Mouse (Mus musculus) T-helper 2 cell (primary cell): ENCODE measurements at regions not wholly inside any gene's neighbourhood (a gene's known extent, or its start where the extent isn't known, plus 50 kb on each side); places are given as distances from the start of the nearest gene placed in this dataset.
"Not testable (repeated sequence)": the region's sequence is repeated elsewhere in the genome, so short reads cannot be mapped to it uniquely, and the experiment has no call there.

Experiments
- in situ Hi-C: fragments of 300-600 bp; cut with MboI, MseI; formaldehyde crosslinking; loops from one replicate; pipeline ENCODE4 v1.15.1; 2025; ENCODE audit warnings: high pct_unique_total_duplicates

DNA sequence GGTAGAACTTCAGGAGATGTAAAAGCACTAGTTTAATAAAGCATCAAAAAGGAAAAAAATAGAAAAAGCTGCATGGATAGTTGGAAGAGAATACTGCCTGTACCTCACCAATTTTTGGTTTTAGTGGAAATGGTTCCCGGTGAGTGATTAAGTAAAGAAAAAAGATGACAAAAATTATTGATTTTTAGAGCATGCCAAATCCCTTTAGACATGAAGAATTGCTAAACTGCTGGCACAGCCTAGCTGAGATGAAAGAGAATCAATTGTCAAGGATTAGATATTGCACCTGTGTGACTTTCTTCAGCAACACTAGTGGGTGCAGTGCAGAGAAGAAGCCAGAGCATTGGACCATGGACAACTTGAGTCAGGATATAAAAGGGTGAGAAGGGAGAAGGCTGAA, 348.7 kb upstream of the Cpeb2 start:
- in situ Hi-C loops, result no loop called here

- in situ Hi-C loops, result no loop called here
Measured at GRCm38 (mm10) chr5:42891890-42892289, 341.1 kb upstream of the Cpeb2 start.

GRCm38 (mm10) chr5:42906136-42906535, 326.8 kb upstream of the Cpeb2 start:
- in situ Hi-C loops, result no loop called here

- in situ Hi-C loops, result no loop called here
Measured at GRCm38 (mm10) chr5:42919328-42919727, 313.6 kb upstream of the Cpeb2 start.

GRCm38 (mm10) chr5:42932106-42932505, 300.9 kb upstream of the Cpeb2 start:
- in situ Hi-C loops, result no loop called here

DNA sequence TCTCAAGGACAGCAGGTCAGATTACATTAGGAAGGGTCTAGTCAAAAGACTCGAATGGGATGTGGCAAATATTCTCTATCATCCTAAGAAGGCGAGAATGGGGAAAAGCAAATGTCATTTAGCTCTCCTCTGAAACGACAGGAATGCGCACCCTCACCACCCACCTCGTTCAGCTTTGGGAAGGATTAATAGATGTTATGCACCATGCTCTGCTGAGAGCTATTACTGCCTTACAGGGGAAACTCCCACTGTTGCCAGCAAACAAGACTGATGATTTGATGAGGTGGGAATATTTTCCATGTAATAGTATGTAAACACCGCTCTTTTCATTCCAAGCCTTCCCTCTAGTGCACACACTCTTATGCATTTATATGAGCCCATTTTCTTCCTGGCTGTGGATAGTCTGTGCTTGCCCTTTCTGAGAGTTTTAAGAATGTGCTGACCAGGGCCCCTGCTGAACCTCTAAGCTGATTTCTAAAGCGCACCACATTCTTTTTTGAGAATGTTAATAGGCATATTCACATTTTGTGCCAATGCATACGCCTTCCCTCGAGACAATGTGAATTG, 273.6 kb upstream of the Cpeb2 start:
- in situ Hi-C loops, result no loop called here

GRCm38 (mm10) chr5:42966952-42967351, 266.0 kb upstream of the Cpeb2 start:
- in situ Hi-C loops, result not testable (repeated sequence)

- in situ Hi-C loops, result no loop called here
Measured at GRCm38 (mm10) chr5:42969209-42969608, 263.8 kb upstream of the Cpeb2 start.

- in situ Hi-C loops, result no loop called here
Measured at GRCm38 (mm10) chr5:42969621-42970020, 263.3 kb upstream of the Cpeb2 start.

GRCm38 (mm10) chr5:42977108-42977507, 255.9 kb upstream of the Cpeb2 start:
- in situ Hi-C loops, result no loop called here

GRCm38 (mm10) chr5:42980946-42981650, 251.9 kb upstream of the Cpeb2 start:
- in situ Hi-C loops, result no loop called here

GRCm38 (mm10) chr5:42986203-42986602, 246.8 kb upstream of the Cpeb2 start:
- in situ Hi-C loops, result no loop called here

- in situ Hi-C loops, result no loop called here
Measured at GRCm38 (mm10) chr5:42987710-42988466, 245.1 kb upstream of the Cpeb2 start.

- in situ Hi-C loops, result no loop called here
Measured at GRCm38 (mm10) chr5:42989287-42989686, 243.7 kb upstream of the Cpeb2 start.

GRCm38 (mm10) chr5:43024006-43024593, 208.9 kb upstream of the Cpeb2 start:
- in situ Hi-C loops, result no loop called here

GRCm38 (mm10) chr5:43031285-43031684, 201.7 kb upstream of the Cpeb2 start:
- in situ Hi-C loops, result no loop called here

- in situ Hi-C loops, result no loop called here
Measured at GRCm38 (mm10) chr5:43031916-43032315, 201.1 kb upstream of the Cpeb2 start.

DNA sequence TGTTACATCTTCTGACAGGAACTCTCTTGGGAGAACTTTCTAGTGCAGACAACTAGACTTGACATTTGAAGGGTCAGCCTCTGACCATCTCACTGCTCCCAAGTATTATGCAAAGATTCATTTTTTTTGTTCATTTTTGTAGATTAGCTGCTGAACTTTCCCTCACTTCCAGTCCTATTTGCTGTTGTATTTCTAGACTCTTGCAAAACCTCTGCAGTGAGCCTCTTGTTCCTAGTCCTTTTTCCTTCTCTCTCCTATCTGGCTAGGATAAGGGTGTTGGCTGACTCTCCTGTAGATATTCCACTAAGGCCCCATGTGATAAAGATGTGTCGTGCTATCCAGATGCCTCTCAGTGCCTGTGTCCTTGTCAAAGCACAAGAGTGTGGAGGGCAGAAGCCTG, 198.5 kb upstream of the Cpeb2 start:
- in situ Hi-C loops, result no loop called here

GRCm38 (mm10) chr5:43037592-43037991, 195.4 kb upstream of the Cpeb2 start:
- in situ Hi-C loops, result no loop called here

DNA sequence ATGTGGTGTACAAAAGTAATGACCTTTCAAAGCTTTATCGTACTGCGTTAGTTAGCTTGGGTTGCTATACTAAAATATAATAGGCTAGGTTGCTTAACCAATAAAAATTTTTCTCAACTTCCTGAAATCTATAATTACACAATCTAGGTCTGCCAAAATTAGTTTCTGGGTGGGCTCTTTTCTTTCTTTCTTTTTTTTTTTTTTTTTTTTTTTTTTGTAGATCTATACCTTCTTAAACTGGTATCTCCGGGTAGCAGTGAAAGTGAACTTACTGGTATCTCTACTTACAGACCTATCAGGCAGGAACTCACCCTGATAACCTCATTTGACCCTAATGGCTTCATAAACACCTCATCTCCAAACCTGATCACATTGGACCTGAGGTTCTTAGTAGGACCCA, 193.4 kb upstream of the Cpeb2 start:
- in situ Hi-C loops, result no loop called here

DNA sequence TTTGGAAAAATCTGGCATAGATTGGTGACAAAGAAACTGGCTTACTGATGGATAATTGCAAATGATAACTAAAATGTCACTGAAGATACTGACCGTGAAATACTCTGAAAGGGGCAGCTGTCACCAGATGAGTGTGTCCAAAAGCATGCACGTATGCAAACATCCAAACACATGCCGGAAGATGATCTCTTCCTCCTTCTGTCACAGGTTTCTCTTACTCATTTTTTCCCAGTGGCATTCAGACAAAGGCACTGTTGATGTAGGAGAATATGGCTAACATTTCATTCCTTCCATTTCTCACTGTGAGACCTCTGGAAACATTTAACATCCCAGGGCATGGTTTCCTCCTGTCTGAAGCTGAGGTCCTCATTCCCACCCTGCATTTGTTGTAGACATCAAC, 190.4 kb upstream of the Cpeb2 start:
- in situ Hi-C loops, result no loop called here

GRCm38 (mm10) chr5:43045860-43046259, 187.1 kb upstream of the Cpeb2 start:
- in situ Hi-C loops, result no loop called here

DNA sequence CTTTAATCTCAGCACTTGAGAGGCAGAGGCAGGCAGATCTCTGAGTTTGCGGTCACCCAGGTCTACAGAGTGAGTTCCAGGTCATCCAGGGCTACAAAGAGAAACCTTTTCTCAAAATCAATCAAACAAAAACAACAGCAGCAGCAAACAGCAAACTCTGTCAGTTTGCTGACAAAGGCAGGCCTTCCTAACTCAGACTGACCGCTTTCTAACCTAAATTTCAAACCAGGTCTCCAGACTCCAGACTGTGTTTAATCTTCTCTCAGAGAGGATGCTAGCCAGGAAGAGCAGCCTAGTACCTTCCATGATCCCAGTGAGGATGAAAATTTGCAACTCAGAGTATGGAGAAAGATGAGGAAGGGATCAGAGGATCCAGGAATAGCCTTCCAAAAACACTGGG, 185.7 kb upstream of the Cpeb2 start:
- in situ Hi-C loops, result no loop called here
